Mouse (Mus musculus) neural tube, postnatal 0 days (tissue): ENCODE measurements around the gene Stn1. TPM values are rescaled to one million over a fixed set of nuclear protein-coding genes. Genes with fewer than 3 reads are reported as not detected.

Experiments
- polyA plus RNA-seq: library from polyadenylated mRNA; unstranded; fragments of >200 nt; fragmentation: Nextera tagmentation; extraction: Ambion mirVana; gene quantifications from 2 replicates; pipeline ENCODE4 v1.2.1, GENCODE M21; 2015

Gene Stn1
- 18.5 and 19.8 TPM in 2 replicates for polyA plus RNA-seq

DNA sequence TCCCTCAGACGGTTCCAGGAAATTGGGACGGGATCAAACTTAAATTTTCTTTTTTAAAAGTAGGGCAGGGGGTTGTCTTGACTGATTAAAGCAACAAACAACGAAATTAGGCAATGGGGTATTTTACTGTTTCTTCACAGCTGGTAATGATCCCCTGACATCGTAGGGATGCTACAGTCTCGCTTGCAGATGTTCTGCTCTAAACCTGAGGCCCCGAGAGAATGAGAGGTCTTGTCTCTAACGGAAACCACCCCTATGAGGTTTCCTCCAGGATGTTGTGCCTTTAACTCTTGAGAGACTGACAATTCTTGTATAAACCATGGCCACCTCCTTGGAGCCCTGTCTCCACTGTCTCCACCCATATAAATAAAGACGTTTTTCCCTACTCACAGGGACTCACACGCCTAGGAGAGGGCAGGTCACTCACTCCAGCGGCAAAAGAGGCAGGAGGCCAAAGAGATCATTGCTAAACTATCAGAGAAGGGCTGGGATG is at the start of gene Stn1:
Gene Stn1 (minus strand): TSS at position 208 of the 493 bp plus-strand sequence.

GRCm38 (mm10) chr19:47579225-47579787 is 42.0 kb upstream of the Stn1 start, which contains the start of gene Slk:
Gene Slk, plus strand, starts transcription at chr19:47579678.

DNA sequence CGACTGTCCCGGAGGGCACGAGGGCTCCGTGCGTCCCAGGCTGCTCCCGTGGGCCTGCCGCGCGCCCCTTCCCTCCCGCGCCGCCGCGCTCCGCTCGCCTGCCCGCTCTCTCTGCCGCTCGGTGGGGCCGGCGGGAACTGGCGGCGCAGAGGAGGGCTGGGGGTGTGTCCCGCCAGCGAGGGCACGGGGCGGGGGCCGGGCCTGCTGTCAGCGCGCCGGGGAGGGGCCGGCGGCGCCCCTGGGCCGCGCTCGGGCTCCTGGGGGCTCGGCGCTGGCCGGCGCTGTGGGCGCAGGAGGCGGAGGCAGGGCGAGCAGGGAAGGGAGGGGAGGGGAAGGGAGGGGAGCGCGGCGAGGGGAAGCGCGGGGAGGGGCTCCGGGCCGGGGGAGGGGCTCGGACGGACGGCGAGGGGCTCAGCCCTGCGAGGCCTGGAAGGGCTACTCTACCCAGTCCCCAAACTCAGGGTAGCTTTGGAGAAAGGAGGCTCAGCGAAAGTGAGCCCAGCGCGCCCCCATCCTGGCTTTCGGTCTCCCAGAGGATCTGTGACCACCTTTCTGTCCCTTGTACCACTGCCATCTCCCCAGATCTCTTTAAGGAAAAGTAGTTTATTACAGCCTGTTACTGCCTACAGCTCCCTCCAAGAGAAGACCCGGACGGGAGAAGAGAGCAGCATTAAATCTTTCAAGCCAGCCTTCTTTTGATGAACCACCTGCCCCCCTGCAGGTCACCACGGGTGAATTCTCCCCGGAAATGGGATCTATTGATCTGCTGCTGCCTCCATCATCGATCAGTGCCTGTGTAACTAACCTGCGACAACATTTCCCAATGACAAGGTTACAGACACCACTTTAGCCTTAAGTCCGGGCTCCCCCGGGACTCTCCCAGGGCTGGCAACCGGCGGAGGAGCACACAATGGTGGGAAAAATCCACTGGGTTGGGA is 72.7 kb downstream of the Stn1 start, which contains the start of gene Sh3pxd2a:
Gene Sh3pxd2a (minus strand): TSS at position 98 of the 938 bp plus-strand sequence.

Other genes with a start within 250 kb of the Stn1 start
- gene Sh3pxd2a, start 73.1 kb downstream of the Stn1 start, polyA plus RNA-seq: 2.6 and 2.8 TPM in 2 replicates
- 5.5 and 8.0 TPM in 2 replicates for gene Slk, start 42.2 kb upstream of the Stn1 start, polyA plus RNA-seq
- 0.21 and 0.29 TPM in 2 replicates for gene Col17a1, start 154.6 kb upstream of the Stn1 start, polyA plus RNA-seq
- 187 and 210 TPM in 2 replicates for gene Sfr1, start 194.2 kb upstream of the Stn1 start, polyA plus RNA-seq